Mouse (Mus musculus) CD4-positive, CD25-positive, alpha-beta regulatory T cell, adult 9 weeks (primary cell): Measurements from ENCODE around the gene Krtap15. TPM values are rescaled to one million over a fixed set of nuclear protein-coding genes. Genes with fewer than 3 reads are reported as not detected.

ENCODE experiments used
- polyA plus RNA-seq: library from polyadenylated mRNA; unstranded; fragments of 100-300 nt; shearing (Covaris generic); gene quantifications from one replicate; pipeline ENCODE4 v1.2.1, GENCODE M21; 2017

Krtap15 gene
- polyA plus RNA-seq = not detected

DNA sequence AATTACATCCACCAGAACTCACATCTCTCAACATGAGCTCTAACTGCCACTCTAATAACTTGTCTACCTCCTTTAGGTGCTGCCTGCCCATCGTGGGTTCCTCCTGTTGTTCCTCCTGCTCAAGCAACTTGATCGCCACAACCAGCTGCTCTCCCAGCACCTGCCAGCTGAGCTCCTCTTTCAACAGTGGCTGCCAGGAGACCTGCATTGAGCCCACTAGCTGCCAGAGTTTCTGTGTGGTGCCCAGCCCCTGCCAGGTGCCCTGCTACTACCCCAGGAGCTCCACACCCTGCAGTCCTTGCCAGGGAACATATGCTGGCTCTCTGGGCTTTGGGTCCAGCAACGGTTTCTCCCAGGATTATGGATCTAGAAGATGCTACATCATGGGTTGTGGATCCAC, at the start of gene Krtap15:
Gene Krtap15, plus strand, starts transcription at position 150 of the 400 bp plus-strand sequence.

DNA sequence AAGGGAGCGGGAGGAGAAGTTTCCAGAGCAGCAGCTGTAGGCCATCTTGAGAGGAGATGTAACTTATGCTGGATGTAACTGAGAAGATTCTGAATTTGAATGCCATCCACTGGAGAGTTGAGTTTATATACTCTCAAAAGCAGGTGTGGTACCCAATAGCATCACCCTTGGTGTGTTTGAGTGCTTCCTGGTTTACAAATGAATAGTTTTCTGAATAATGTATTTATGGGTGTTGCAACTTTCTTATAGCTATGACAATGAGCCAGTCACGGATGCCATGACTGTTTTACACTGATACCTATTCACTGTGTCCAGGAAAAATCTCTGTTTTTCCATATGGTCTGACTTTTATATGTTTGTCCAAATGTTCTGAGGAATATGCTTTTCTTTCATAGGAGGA, 45.9 kb upstream of the Krtap15 start, which contains the start of gene 2310057N15Rik:
Gene 2310057N15Rik, minus strand, starts transcription at position 101 of the 400 bp plus-strand sequence.

DNA sequence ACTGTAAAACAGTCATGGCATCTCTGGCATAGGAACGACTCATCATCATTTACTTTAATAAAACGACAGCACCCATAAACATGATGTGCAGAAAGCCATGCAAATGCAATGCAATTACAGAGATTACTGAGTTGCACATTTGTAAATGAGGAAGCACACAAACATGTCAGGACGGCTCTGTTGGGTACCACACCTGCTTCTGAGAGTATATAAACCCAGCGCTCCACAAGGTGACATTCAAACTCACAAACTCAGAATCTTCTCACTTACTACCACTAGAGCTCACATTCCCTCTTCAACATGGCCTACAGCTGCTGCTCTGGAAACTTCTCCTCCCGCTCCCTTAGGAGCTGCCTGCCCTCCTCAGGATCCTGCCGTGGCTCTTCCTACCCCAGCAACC, 42.4 kb upstream of the Krtap15 start, which contains the start of gene Gm5965:
Gene Gm5965, plus strand, starts transcription at position 301 of the 400 bp plus-strand sequence.

DNA sequence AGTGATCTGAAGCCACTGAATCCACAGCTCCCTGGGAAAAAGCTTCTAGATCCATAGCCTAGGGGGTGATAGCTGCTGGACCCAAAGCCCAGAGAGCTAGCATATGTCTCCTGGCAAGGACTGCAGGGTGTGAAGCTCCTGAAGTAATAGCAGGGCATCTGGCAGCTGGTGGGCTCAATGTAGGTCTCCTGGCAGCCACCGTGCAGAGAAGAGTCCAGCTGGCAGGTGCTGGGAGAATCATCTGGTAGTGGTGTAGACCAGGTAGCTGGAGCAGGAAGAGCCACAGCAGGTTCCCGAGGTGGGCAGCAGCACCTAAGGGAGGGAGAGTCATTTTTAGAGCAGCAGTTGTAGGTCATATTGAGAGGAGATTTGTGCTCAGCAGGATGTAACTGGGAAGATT, 8.2 kb upstream of the Krtap15 start, which contains the start of gene Gm20741:
Gene Gm20741, minus strand, starts transcription at position 394 of the 400 bp plus-strand sequence.

DNA sequence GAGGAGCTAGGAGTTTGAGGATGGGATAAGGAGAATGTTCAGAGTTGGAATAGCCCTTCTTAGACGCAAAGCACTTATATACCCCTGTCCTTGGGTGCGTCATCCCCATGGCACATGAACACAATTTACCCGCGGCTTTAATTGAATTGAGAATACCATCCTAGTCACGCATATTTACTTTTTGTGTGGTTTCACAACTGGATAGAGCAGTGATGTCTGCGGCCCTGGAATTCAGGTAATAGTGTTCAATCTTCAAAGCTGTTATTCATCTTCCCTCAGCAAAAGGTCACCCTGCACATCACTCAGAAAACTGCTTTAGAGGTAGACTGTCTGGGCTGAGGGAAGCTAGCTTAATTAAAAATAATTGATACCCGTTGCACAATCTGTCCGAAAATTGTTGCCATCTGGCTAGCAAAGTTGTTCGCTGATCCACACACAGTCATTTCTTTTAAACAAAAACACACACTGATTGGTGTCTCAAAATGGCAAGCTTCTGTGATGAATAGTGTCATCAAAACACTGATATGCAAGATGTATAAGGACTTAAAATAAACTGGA, 6.2 kb downstream of the Krtap15 start, which contains the start of gene Krtap14:
Gene Krtap14, minus strand, starts transcription at position 51 of the 558 bp plus-strand sequence.

DNA sequence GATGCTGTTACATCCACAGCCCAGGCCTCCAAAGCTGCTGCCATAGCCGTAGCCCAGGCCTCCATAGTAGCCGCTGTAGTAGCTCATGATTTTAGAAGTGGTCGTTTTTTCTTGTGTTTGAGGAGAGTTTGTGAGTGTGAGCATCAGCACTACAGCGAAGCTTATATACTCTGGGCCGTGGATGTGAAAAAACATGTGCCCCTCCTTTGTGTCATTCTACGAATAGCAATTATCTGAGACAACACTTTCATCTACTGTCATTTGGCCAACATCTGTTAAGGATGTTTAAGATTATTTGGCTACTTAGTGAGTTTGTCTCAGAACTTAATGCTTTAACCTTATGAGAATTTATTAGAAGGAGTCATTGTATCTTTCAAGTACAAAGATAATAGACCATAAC, 49.3 kb downstream of the Krtap15 start, which contains the start of gene Krtap19-1:
Gene Krtap19-1, minus strand, starts transcription at position 101 of the 400 bp plus-strand sequence.

DNA sequence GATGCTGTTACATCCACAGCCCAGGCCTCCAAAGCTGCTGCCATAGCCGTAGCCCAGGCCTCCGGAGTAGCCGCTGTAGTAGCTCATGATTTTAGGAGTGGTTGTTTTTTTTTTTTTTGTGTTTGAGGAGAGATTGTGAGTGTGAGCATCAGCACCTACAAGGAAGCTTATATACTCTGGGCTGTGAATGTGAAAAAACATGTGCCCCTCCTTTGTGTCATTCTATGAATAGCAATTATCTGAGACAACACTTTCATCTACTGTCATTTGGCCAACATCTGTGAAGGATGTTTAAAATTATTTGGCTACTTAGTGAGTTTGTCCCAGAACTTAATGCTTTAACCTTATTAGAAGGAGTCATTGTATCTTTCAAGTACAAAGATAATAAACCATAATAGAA, 54.2 kb downstream of the Krtap15 start, which contains the start of gene Krtap19-2:
Gene Krtap19-2, minus strand, starts transcription at position 101 of the 400 bp plus-strand sequence.

DNA sequence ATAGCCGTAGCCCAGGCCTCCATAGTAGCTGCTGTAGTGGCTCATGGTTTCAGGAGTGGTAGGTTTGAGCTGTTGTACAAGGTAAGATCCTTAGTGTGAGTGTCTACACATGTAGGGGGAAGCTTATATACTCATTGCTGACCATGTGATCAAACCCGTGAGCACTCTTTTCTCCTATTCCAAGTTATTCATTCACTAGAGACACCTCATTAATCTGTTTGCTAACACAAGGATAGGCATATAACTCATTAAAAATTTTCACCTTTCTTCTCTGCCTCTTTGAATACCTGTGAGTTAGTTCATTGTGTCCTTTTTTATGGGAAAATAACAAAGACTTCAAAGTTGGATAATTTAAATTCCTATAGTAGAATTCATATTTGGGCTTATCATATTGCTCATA, 57.9 kb downstream of the Krtap15 start, which contains the start of gene Krtap19-3:
Gene Krtap19-3, minus strand, starts transcription at position 101 of the 400 bp plus-strand sequence.

Other genes starting within 250 kb of the Krtap15 start
- not detected for gene Krtap24-1, start 207.9 kb upstream of the Krtap15 start, polyA plus RNA-seq
- gene 2310079G19Rik, start 192.5 kb upstream of the Krtap15 start, polyA plus RNA-seq = not detected
- gene Krtap26-1, start 172.4 kb upstream of the Krtap15 start, polyA plus RNA-seq = not detected
- not detected for gene Krtap27-1, start 148.5 kb upstream of the Krtap15 start, polyA plus RNA-seq
- gene 2310061N02Rik, start 112.3 kb upstream of the Krtap15 start, polyA plus RNA-seq = not detected
- not detected for gene Krtap13-1, start 91.4 kb upstream of the Krtap15 start, polyA plus RNA-seq
- gene Krtap13, start 68.6 kb upstream of the Krtap15 start, polyA plus RNA-seq = not detected
- gene 2310034C09Rik, start 61.4 kb upstream of the Krtap15 start, polyA plus RNA-seq = not detected
- gene 2310057N15Rik, start 46.0 kb upstream of the Krtap15 start, polyA plus RNA-seq = not detected
- not detected for gene Gm5965, start 42.3 kb upstream of the Krtap15 start, polyA plus RNA-seq
- not detected for gene Gm20741, start 8.0 kb upstream of the Krtap15 start, polyA plus RNA-seq
- not detected for gene Krtap14, start 5.9 kb downstream of the Krtap15 start, polyA plus RNA-seq
- not detected for gene Krtap19-1, start 49.2 kb downstream of the Krtap15 start, polyA plus RNA-seq
- gene Krtap19-2, start 54.1 kb downstream of the Krtap15 start, polyA plus RNA-seq = not detected
- gene Krtap19-3, start 57.8 kb downstream of the Krtap15 start, polyA plus RNA-seq = not detected
- gene Krtap19-4, start 64.9 kb downstream of the Krtap15 start, polyA plus RNA-seq = not detected
- not detected for gene Krtap19-5, start 76.2 kb downstream of the Krtap15 start, polyA plus RNA-seq
- gene Krtap19-9b, start 112.0 kb downstream of the Krtap15 start, polyA plus RNA-seq = not detected
- not detected for gene Krtap16-3, start 142.7 kb downstream of the Krtap15 start, polyA plus RNA-seq
- not detected for gene Krtap22-2, start 190.5 kb downstream of the Krtap15 start, polyA plus RNA-seq
- not detected for gene Gm10229, start 195.1 kb downstream of the Krtap15 start, polyA plus RNA-seq
- not detected for gene Krtap6-1, start 211.5 kb downstream of the Krtap15 start, polyA plus RNA-seq
- gene Gm10228, start 221.3 kb downstream of the Krtap15 start, polyA plus RNA-seq = not detected
- not detected for gene Krtap6-5, start 227.7 kb downstream of the Krtap15 start, polyA plus RNA-seq
- gene 1110025L11Rik, start 243.8 kb downstream of the Krtap15 start, polyA plus RNA-seq = not detected